Mouse (Mus musculus) bone marrow, adult 2 months (tissue): ENCODE measurements around the gene Hils1. TPM values are rescaled to one million over a fixed set of nuclear protein-coding genes. Genes with fewer than 3 reads are reported as not detected.

Source experiments
- H3K27ac ChIP-seq: fragments of 200-500 bp; 2 replicates; pipeline ENCODE4 v1.5.1; 2012; ENCODE audit warnings: low read depth, mild to moderate bottlenecking, control low read depth, inconsistent platforms, low read length; ENCODE audit not compliant: control insufficient read depth, poor library complexity, insufficient read depth
- H3K4me1 ChIP-seq: fragments of 200-500 bp; 2 replicates; pipeline ENCODE4 v1.6.1; 2011; ENCODE audit warnings: low read length; ENCODE audit not compliant: control insufficient read depth, insufficient read depth
- H3K4me3 ChIP-seq: fragments of 200-500 bp; replicated peaks from 2 replicates; pipeline ENCODE3; 2011; ENCODE audit warnings: mild to moderate bottlenecking, low read depth, low read length, control low read depth; ENCODE audit not compliant: control insufficient read depth
- CTCF ChIP-seq: fragments of 200-500 bp; IDR thresholded peaks from 2 replicates; pipeline ENCODE4 v1.5.1; 2011; ENCODE audit warnings: low read length, control low read depth; ENCODE audit not compliant: control insufficient read depth, insufficient read depth
- POLR2A ChIP-seq: fragments of 200-500 bp; IDR thresholded peaks from 2 replicates; pipeline ENCODE4 v1.6.1; 2011; ENCODE audit warnings: low read depth, mild to moderate bottlenecking, control low read depth, low read length, borderline replicate concordance; ENCODE audit not compliant: control insufficient read depth
- WGBS: fragments of 180-500 bp; shearing (Covaris S2); methylation state at CpG from one replicate; pipeline ENCODE4 v1.1.7; 2018; 5-methylcytosine and 5-hydroxymethylcytosine counted together
- polyA plus RNA-seq: library from polyadenylated mRNA; stranded (reverse); fragments of >200 nt; gene quantifications from 2 replicates; pipeline ENCODE4 v1.2.4, GENCODE M21; 2011; ENCODE audit warnings: low replicate concordance; ENCODE audit not compliant: missing spikeins, insufficient read depth, insufficient read length

Gene Hils1
- polyA plus RNA-seq, 1 experiment: not detected

DNA sequence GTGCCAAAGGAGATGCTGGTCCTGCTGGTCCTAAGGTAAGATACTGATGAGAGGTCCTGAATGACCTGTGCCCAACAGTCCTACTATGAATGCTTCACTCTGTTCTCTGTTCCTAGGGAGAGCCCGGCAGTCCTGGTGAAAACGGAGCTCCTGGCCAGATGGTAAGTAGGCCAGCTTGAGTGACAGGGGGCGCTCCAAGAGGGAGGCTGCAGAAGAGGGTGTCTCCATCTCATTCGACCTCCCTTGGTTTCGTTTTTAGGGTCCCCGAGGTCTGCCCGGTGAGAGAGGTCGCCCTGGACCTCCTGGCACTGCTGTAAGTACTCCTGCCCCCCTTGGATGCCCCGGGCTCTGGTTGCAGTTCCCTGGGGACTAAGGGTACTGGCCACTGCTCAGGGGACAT is 26.3 kb upstream of the Hils1 start:
- WGBS: 39% methylated on average over 9 of the region's 9 CpGs

GRCm38 (mm10) chr11:94941776-94942175 is 25.6 kb upstream of the Hils1 start:
- TF ChIP-seq POLR2A: no peak
- TF ChIP-seq CTCF: no peak
- H3K4me3 ChIP-seq: no peak overlapping the region
- H3K4me1 ChIP-seq: peaks cover 2% of the 10 kb centered on the region; the same call in 1 of the 2 replicates
- WGBS: 74% methylated on average over 8 of the region's 8 CpGs
- H3K27ac ChIP-seq: no peak overlapping the region

More for the DNA sequence above, 26.3 kb upstream of the Hils1 start:
- no peak for TF ChIP-seq POLR2A
- no peak for TF ChIP-seq CTCF
- Histone ChIP-seq H3K27ac (no peak overlapping the region), H3K4me3 (no peak overlapping the region), H3K4me1 (peaks cover 2% of the 10 kb centered on the region; the same call in 1 of the 2 replicates)

GRCm38 (mm10) chr11:94942282-94943023 is 24.9 kb upstream of the Hils1 start:
- no peak for TF ChIP-seq POLR2A
- TF ChIP-seq CTCF: peak; percentile 54; the same call in 1 of the 2 replicates
- no peak overlapping the region for H3K4me3 ChIP-seq
- peaks cover 2% of the 10 kb centered on the region; the same call in 1 of the 2 replicates for H3K4me1 ChIP-seq
- WGBS: 44% methylated on average over 13 of the region's 13 CpGs
- H3K27ac ChIP-seq: no peak overlapping the region

- no peak for TF ChIP-seq CTCF
- TF ChIP-seq POLR2A: 0 out of 2 replicates have a peak, but pooled peaks have one; percentile 28
These were observed 24.3 kb upstream of the Hils1 start for GRCm38 (mm10) chr11:94943054-94943453.

GRCm38 (mm10) chr11:94944295-94944694 is 23.1 kb upstream of the Hils1 start:
- 58% methylated on average over 8 of the region's 8 CpGs for WGBS
- no peak overlapping the region for H3K4me3 ChIP-seq
- H3K4me1 ChIP-seq: peaks cover 2% of the 10 kb centered on the region; the same call in 1 of the 2 replicates
- TF ChIP-seq CTCF (no peak), POLR2A (no peak)
- H3K27ac ChIP-seq: no peak overlapping the region

More at GRCm38 (mm10) chr11:94943054-94943453, 24.3 kb upstream of the Hils1 start:
- Histone ChIP-seq H3K4me3 (no peak overlapping the region), H3K4me1 (peaks cover 2% of the 10 kb centered on the region; the same call in 1 of the 2 replicates), H3K27ac (no peak overlapping the region)
- WGBS: 79% methylated on average over 15 of the region's 15 CpGs

DNA sequence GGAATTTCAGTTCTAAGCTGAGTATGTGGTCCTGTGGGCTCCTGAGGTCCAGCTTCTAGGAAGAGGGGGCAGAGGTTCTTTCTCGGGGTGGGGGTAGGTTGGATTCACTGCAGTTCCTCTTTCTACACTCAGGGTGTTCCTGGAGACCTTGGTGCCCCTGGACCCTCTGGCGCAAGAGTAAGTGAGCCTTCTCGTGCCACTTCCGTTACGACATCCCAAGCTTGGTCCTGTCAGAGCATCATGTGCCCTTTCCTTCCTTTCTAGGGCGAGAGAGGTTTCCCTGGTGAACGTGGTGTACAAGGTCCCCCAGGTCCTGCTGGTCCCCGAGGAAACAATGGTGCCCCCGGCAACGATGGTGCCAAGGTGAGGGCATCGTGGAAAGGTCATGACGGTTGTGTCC is 22.2 kb upstream of the Hils1 start:
- TF ChIP-seq POLR2A: no peak
- no peak for TF ChIP-seq CTCF
- H3K4me1 ChIP-seq: peaks cover 2% of the 10 kb centered on the region; the same call in 1 of the 2 replicates
- peak overlapping the region; percentile 0 for H3K4me3 ChIP-seq
- WGBS: 38% methylated on average over 12 of the region's 12 CpGs
- H3K27ac ChIP-seq: peak overlapping the region; percentile 49

DNA sequence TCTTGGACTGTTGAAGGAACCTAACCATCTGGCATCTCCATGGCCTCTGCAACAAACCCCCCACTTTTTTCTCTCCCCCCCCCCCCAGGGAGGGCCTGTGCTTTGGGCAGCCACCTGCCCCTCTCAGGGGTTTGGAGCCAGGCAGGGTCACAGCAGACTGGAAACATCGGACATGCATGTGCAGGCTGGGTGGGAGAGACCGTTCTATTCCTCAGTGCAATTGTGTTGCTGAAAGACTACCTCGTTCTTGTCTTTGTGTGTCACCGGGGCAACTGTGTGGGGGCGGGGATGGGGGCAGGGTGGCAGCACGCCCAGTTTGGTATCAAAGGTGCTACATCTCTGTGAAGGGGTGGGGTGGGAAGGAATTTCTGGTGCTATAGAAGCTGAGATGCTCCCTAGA is 15.2 kb upstream of the Hils1 start:
- no peak overlapping the region for H3K27ac ChIP-seq
- WGBS: 59% methylated on average over 6 of the region's 6 CpGs
- H3K4me1 ChIP-seq: no peaks in the 10 kb centered on the region
- H3K4me3 ChIP-seq: no peak overlapping the region
- TF ChIP-seq POLR2A (no peak), CTCF (no peak)

GRCm38 (mm10) chr11:94955103-94955502 is 12.3 kb upstream of the Hils1 start:
- H3K27ac ChIP-seq: no peak overlapping the region
- H3K4me1 ChIP-seq: no peaks in the 10 kb centered on the region
- 82% methylated on average over 9 of the region's 9 CpGs for WGBS
- no peak overlapping the region for H3K4me3 ChIP-seq
- TF ChIP-seq CTCF: no peak
- TF ChIP-seq POLR2A: no peak
